Mouse (Mus musculus) heart, postnatal 0 days (tissue): ENCODE results near the gene Mkrn2. TPM values are rescaled to one million over a fixed set of nuclear protein-coding genes. Genes with fewer than 3 reads are reported as not detected.

Experiments
- ATAC-seq: fragments of 200-750 bp; cut with Nextera tagmentation; 2 replicates; pipeline ENCODE4 v1.8.0; 2017; ENCODE audit warnings: low read depth, moderate number of reproducible peaks, moderate library complexity; ENCODE audit not compliant: insufficient read depth
- DNase-seq: peaks from one replicate; pipeline ENCODE4 v3.0.0-alpha.2; 2016; ENCODE audit warnings: low spot score
- H3K27ac ChIP-seq: fragments of 300-500 bp; sonication (generic); 2 replicates; pipeline ENCODE4 v1.5.1; 2014; ENCODE audit warnings: low read depth, mild to moderate bottlenecking
- H3K27me3 ChIP-seq: fragments of 300-500 bp; sonication (generic); 2 replicates; pipeline ENCODE4 v1.6.1; 2014; ENCODE audit warnings: low read length, mixed read lengths; ENCODE audit not compliant: control insufficient read depth, insufficient read depth
- H3K36me3 ChIP-seq: fragments of 300-500 bp; sonication (generic); replicated peaks from 2 replicates; pipeline ENCODE4 v1.6.1; 2014; ENCODE audit warnings: low read length, mixed read lengths; ENCODE audit not compliant: control insufficient read depth, insufficient read depth
- H3K4me1 ChIP-seq: fragments of 300-500 bp; sonication (generic); 2 replicates; pipeline ENCODE4 v1.6.1; 2014; ENCODE audit warnings: antibody characterized with exemption; ENCODE audit not compliant: control insufficient read depth, insufficient read depth
- H3K4me2 ChIP-seq: fragments of 300-500 bp; sonication (generic); 2 replicates; pipeline ENCODE4 v1.6.1; 2014; ENCODE audit warnings: low read depth, mild to moderate bottlenecking, low read length, moderate library complexity
- H3K4me3 ChIP-seq: fragments of 300-500 bp; sonication (generic); 2 replicates; pipeline ENCODE4 v1.5.1; 2014; ENCODE audit warnings: low read depth, low read length
- H3K9ac ChIP-seq: fragments of 300-500 bp; sonication (generic); replicated peaks from 2 replicates; pipeline ENCODE4 v1.6.1; 2014; ENCODE audit warnings: low read depth, low read length, mixed read lengths
- H3K9me3 ChIP-seq: fragments of 300-500 bp; sonication (generic); replicated peaks from 2 replicates; pipeline ENCODE4 v1.6.1; 2016; ENCODE audit warnings: low read length; ENCODE audit not compliant: control insufficient read depth
- CTCF ChIP-seq: IDR thresholded peaks from 2 replicates; pipeline ENCODE4 v1.5.1; 2016; ENCODE audit warnings: antibody characterized with exemption, control low read depth, low read depth
- EP300 ChIP-seq: IDR thresholded peaks from 2 replicates; pipeline ENCODE4 v1.6.1; 2016; ENCODE audit warnings: antibody characterized with exemption, low read depth
- WGBS: fragments of 180-500 bp; shearing (Covaris S2); extraction: QIAGEN DNeasy Blood & Tissue Kit; methylation state at CpG from one replicate; pipeline ENCODE4 v1.1.7; 2014; 5-methylcytosine and 5-hydroxymethylcytosine counted together
- polyA plus RNA-seq: library from polyadenylated mRNA; unstranded; fragments of >200 nt; fragmentation: Nextera tagmentation; extraction: Ambion mirVana; gene quantifications from 2 replicates; pipeline ENCODE4 v1.2.1, GENCODE M21; 2015
- total RNA-seq: library from RNA; depleted of rRNA; stranded (reverse); fragments of >200 nt; gene quantifications from 2 replicates; pipeline ENCODE4 v1.2.3, GENCODE M21; 2014; ENCODE audit warnings: low replicate concordance

Mkrn2 gene
- total and polyA plus RNA-seq, 2 experiments from 2014 or later, result 31.3 to 71.3 TPM

GRCm38 (mm10) chr6:115593252-115593651, 8.4 kb upstream of the Mkrn2 start:
- WGBS, result 73% methylated on average over 4 of the region's 4 CpGs
- H3K4me3 ChIP-seq, result no peak overlapping the region
- ATAC-seq (no peak), DNase-seq (no peak)
- TF ChIP-seq EP300, result no peak
- TF ChIP-seq CTCF, result no peak
- H3K36me3 ChIP-seq, result no peaks in the 10 kb centered on the region
- no peak overlapping the region for H3K27ac ChIP-seq
- no peaks in the 10 kb centered on the region for H3K27me3 ChIP-seq
- no peak overlapping the region for H3K4me2 ChIP-seq
- no peak overlapping the region for H3K9ac ChIP-seq
- no peaks in the 10 kb centered on the region for H3K9me3 ChIP-seq
- no peaks in the 10 kb centered on the region for H3K4me1 ChIP-seq

GRCm38 (mm10) chr6:115594463-115594862, 7.2 kb upstream of the Mkrn2 start:
- DNase-seq (no peak), ATAC-seq (no peak)
- no peaks in the 10 kb centered on the region for H3K4me1 ChIP-seq
- H3K36me3 ChIP-seq, result no peaks in the 10 kb centered on the region
- H3K9me3 ChIP-seq, result no peaks in the 10 kb centered on the region
- H3K27ac ChIP-seq, result no peak overlapping the region
- no peak overlapping the region for H3K4me3 ChIP-seq
- WGBS, result 61% methylated on average over 3 of the region's 3 CpGs
- no peak overlapping the region for H3K9ac ChIP-seq
- no peaks in the 10 kb centered on the region for H3K27me3 ChIP-seq
- no peak for TF ChIP-seq CTCF
- no peak for TF ChIP-seq EP300
- H3K4me2 ChIP-seq, result no peak overlapping the region

DNA sequence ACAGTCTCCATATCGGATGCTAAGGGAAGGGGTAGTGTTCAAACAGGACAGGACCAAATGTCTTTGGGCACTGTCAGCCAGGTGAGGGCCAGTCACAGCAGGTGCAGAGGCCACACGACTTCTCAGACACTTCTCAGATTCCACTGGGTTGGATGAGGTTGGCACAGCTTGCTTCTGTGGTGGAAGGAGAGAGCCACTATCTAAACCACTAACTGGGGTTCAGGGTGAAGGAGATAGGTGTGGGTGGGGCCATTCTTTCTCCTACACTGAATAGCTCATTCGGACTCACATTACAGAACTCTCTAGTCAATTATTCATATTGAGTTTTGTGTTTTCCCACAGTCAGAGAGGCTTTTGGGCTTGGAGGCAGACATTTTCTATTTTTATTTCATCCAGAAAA, 6.0 kb upstream of the Mkrn2 start:
- Histone ChIP-seq H3K27ac (no peak overlapping the region), H3K36me3 (no peaks in the 10 kb centered on the region), H3K4me3 (no peak overlapping the region), H3K9me3 (no peaks in the 10 kb centered on the region), H3K9ac (no peak overlapping the region), H3K4me1 (no peaks in the 10 kb centered on the region), H3K27me3 (no peaks in the 10 kb centered on the region), H3K4me2 (no peak overlapping the region)
- 58% methylated on average over 3 of the region's 3 CpGs for WGBS
- TF ChIP-seq CTCF (no peak), EP300 (no peak)
- ATAC-seq, result no peak
- DNase-seq, result no peak

DNA sequence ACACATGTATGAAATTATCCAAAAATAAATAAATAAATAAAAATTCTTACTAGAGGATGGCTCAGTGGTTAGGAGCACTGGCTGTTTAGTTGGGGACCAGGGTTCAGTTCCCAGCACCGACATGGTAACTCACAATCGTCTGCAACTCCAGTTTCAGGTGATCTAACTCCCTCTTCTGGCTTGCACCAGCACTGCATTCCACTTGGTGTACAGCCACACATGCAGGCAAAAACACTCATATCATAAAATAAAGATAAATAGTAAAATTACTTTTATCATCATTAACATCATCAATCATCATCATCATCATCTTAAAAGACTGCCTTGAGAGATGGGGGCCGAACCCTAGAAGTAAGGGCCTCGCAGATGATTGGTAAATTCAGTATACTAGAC, 384 bp upstream of the Mkrn2 start:
- Histone ChIP-seq H3K27ac (no peak overlapping the region), H3K9ac (no peak overlapping the region), H3K36me3 (no peaks in the 10 kb centered on the region), H3K4me1 (peaks cover 8% of the 10 kb centered on the region; the same call in 1 of the 2 replicates), H3K4me2 (peak overlapping the region; percentile 74), H3K9me3 (no peaks in the 10 kb centered on the region), H3K4me3 (peak overlapping the region; percentile 93), H3K27me3 (no peaks in the 10 kb centered on the region)
- ATAC-seq (no peak), DNase-seq (no peak)
- WGBS, result 60% methylated on average over 4 of the region's 4 CpGs
- TF ChIP-seq CTCF (no peak), EP300 (no peak)

DNA sequence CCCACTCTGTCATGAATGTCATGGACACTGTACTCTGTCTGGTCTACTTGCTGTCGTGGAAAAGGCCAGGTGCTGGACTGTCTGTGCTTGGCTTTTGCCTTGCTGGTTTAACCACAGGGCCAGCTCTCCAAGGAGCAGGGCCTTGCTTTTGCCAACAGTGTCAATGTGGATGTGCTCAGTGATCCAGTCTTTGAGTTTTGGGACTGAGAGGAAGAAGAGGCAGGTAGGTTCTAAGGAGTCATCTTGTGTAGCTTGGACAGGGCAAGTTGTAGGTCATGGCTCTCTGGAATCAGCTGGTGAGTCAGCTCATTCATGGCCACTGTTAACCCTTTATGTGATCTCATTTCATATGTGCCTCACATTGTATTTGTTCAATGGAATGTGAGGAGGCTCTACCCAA, 4.8 kb downstream of the Mkrn2 start:
- H3K27ac ChIP-seq, result no peak overlapping the region
- no peak for ATAC-seq
- H3K4me2 ChIP-seq, result no peak overlapping the region
- WGBS, result 82% methylated on average over 1 of the region's 1 CpGs
- H3K9ac ChIP-seq, result no peak overlapping the region
- peaks cover 19% of the 10 kb centered on the region for H3K36me3 ChIP-seq
- no peaks in the 10 kb centered on the region for H3K9me3 ChIP-seq
- TF ChIP-seq EP300 (no peak), CTCF (no peak)
- no peak for DNase-seq
- no peak overlapping the region for H3K4me3 ChIP-seq
- no peaks in the 10 kb centered on the region for H3K27me3 ChIP-seq
- peaks cover 8% of the 10 kb centered on the region; the same call in 1 of the 2 replicates for H3K4me1 ChIP-seq

DNA sequence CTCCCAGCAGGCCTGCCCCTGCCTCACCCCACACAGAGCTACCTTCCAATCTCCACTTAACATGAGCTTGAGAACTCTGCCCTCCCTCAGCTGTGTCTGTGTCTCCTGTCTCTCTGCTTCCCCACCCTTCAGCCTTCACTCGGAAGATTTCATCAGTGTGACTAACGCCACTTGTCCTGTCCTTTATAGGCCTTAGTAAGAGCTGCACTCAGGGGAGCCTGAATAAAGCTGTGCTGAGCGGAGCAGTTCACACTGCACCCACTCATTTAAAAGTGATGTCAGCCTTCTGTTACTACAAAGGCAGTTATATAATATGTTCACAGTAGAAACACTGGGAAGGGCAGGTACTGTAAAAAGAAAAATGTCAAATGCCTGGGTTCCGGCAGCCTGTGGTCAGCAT, 5.7 kb downstream of the Mkrn2 start:
- Histone ChIP-seq H3K4me1 (peaks cover 6% of the 10 kb centered on the region; the same call in 1 of the 2 replicates), H3K36me3 (peaks cover 27% of the 10 kb centered on the region), H3K27ac (no peak overlapping the region), H3K9ac (no peak overlapping the region), H3K27me3 (no peaks in the 10 kb centered on the region), H3K4me2 (no peak overlapping the region), H3K9me3 (no peaks in the 10 kb centered on the region), H3K4me3 (no peak overlapping the region)
- no peak for ATAC-seq
- TF ChIP-seq CTCF (no peak), EP300 (no peak)
- WGBS, result 64% methylated on average over 4 of the region's 4 CpGs
- no peak for DNase-seq
